Mouse (Mus musculus) cerebellum, adult 2 months (tissue): ENCODE data around the gene Piezo1.

Source experiments
- CTCF ChIP-seq: fragments of 200-500 bp; IDR thresholded peaks from 2 replicates; pipeline ENCODE4 v1.5.1; 2011; ENCODE audit warnings: low read depth, mild to moderate bottlenecking, control low read depth, low read length, moderate library complexity, borderline replicate concordance; ENCODE audit not compliant: insufficient read depth
- POLR2A ChIP-seq: fragments of 200-500 bp; IDR thresholded peaks from 2 replicates; pipeline ENCODE4 v1.6.1; 2011; ENCODE audit warnings: low read length, control low read depth, borderline replicate concordance; ENCODE audit not compliant: insufficient read depth

- TF ChIP-seq CTCF (no peak), POLR2A (no peak)
Observed at GRCm38 (mm10) chr8:122569996-122570395, 18.9 kb upstream of the Piezo1 start.
